Mouse (Mus musculus): ENCODE measurements at regions not wholly inside any gene's neighbourhood (a gene's known extent, or its start where the extent isn't known, plus 50 kb on each side); places are given as distances from the start of the nearest gene placed in this dataset.

DNA sequence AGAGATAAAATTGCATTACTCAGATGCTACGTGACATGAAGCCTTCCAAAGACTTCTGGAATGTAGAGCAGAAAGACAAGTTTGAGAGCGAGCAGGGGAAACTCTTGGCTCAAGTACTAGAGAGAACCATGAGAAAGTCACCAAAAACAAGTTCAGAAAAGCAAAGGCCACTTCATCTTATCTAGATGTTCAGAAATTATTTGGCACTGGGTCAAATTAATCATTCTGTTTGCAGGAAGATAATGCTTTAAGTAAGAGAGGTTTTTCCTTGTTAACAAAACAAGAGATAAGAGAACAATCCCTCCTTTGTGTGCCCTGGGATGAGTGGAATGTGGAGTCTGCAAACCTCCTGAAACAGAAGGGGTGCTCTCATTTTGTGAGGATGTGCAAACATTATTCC, 565.6 kb upstream of the C030005K15Rik start:
- no peak for DNase-seq (ENCODE audit: low read depth, low spot score)

DNA sequence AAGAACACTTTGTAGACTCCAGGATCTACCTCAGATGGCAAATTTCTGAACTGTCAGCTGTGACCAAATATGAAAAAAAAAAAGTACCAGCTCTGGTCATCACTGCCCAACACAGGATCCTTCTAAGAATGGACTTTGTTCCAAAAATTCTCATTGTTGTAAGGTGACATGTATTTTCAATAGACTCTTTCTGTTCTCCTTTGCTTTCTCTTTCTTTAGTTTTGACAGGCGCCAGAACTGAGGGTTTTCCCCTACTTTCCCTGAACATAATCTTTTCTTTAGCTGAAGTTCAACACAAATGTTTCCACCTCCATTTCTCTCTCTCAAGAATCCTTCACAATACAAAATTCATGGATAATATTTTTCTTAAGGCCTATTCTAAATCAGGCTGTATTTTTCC, 579.1 kb upstream of the C030005K15Rik start:
- no peak for DNase-seq (ENCODE audit: low read depth, low spot score)

DNA sequence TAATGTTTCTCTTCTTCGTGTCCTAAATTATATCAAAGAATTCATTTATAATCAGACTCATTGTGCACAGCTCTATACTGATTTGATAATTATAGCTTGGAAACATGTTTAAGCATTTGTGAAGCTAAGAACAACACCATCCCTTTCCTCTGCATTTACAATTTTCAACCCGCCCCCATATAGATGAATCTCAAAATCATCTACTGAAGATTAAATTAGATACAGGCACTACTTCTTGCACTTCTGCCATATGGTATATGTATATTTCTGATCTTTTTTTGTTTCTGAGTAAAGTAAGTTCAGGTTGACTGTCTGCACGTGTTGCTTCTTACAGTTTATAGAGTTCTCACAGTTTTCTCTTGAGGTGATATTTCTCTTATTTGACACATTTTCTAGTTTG, 583.1 kb upstream of the C030005K15Rik start:
- DNase-seq (ENCODE audit: low read depth, low spot score), result no peak

DNA sequence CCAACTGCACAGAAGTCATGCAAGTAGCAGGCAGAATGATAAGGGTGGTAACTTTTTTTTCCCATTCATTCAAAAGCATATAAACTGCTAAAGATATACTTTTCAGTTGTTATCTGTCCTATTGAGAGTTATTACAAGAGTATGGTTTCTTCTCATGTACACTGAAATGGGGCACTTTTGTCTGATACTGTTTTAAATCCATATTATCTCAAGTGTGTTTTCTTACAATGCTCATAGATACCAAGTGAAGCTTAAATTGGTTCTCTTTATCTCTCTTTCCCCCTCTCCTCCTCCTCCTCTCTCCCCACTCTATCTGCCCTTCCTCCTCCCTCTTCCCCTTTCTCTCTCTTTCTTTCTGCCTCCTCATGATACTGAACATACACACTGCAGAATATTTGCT, 584.8 kb upstream of the C030005K15Rik start:
- no peak for DNase-seq (ENCODE audit: low read depth, low spot score)

DNA sequence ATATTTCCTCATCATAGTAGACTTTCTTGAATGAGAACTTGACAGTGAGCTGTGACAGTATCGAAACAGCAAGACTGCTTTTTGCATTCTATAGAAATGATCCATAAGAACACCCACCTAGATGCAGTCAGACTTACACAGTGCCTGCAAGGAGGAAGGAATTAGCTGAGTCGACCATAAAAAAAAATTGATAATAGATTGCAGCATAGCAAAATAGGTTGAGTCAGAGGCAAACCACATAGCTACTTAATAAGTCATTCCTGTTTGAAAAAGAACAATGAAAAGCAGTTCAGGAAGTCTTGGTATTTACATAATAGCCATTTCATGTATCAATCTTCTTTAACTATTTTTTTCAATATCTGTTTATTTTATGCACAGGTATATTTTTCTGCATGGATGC, 591.9 kb upstream of the C030005K15Rik start:
- DNase-seq (ENCODE audit: low read depth, low spot score), result no peak

DNA sequence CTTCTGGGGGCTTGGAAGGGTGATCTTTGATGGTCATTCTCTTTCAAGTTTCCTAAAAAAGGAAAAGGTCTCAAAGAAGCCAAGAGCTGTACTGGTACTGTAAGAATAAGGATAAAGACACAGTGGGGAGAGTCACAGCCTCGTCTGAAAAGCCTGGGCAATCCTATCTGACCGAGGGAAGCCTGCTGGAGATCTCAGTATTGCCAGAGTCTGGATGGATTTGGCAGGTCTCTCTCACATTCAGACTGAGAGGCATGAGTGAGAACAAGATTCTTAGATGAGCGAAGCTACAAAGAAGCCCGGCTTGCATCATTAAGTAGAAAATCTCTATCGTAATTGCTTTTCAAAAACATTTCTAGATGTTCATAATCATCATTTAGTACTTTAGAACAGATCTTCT, 590.4 kb upstream of the Atp2b1 start:
- DNase-seq (ENCODE audit: low read depth, low spot score), result no peak

DNA sequence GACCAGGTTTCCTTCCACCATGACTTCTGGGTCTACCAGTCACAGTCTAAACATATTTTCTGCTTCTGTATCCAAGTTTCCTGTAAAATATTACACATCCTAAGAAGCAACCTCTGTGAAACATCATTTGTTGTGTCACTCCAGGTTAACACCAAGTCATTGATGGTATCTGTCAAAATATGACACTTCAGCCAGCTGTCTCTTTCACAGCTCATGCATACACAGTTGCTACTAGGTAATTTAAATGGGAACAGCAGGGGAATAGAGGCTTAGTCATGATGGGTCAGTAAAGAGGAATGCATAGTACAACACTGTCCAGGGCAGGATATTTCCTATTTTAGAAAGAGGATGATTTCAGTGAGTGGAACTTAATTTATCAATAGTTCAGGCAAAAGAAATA, 589.6 kb upstream of the Atp2b1 start:
- no peak for DNase-seq (ENCODE audit: low read depth, low spot score)

DNA sequence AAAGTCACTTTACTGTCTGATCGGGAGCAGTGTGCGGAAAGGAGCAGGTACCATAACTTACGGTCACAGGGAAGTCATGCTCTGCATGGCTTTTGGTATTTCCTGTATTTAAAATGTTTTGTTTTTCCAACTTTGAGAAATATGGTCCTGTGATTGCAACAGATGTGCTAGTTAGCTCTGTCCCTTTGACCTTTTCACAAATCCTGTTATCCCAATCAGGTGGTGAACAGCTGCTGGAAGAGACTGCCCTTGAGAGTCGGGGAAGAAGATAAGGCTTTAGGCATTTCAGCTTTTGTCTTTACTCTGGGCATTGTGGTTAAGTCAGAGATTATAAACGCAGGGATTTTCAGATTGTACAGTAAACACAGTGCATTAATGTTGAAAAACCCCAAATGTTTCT, 588.5 kb upstream of the Atp2b1 start:
- no peak for DNase-seq (ENCODE audit: low read depth, low spot score)

DNA sequence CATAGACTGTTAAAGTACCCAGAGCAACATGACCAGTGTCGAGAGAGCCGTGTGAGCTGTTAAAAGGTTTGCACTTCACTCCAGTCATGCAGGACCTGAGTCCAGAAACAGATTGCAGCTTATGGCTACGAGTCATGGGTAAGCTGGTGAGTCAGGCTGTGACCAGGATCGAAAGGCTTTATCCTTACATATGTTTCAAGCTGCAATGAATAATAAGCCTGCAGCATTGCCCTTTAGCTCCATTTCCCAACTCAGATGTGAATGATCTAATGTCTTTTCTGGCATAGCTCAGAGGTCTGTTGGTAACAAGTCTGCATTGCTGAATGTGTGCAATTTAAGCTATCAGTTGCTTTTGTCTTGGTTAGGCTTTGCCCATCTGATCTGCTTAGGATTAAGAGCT, 581.5 kb upstream of the Atp2b1 start:
- no peak for DNase-seq (ENCODE audit: low read depth, low spot score)

DNA sequence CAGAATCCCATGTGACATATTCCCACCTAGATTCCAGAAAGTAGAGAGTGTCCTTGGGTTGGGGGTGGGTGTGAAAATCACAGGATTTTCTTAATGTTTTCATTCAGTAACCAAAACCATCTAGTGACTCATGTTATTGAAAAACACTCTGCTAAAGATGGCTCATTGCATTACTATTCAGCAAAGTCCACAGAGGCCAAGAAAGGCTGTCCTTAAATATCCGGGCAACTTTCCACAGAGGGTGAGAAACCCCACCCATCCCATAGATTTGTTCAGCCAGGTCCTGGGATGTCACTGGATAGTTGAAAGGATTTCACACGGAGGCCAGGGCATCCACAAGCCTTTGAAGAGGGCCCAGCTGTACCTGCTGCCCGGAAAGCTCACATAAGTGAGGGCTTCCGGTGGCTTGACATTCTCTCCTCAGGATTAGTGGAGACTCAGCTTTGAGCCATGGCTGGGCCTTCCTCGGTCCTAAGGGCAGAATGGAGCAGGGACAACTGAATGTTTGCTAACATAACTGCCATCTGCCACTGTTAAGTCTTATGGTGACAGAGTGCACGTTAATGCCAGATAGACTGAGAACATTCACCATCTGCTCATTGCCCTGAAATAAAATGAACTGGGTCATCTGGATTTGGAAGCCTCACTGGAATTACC, 580.7 kb upstream of the Atp2b1 start:
- DNase-seq (ENCODE audit: low read depth, low spot score), result peak; percentile 50

DNA sequence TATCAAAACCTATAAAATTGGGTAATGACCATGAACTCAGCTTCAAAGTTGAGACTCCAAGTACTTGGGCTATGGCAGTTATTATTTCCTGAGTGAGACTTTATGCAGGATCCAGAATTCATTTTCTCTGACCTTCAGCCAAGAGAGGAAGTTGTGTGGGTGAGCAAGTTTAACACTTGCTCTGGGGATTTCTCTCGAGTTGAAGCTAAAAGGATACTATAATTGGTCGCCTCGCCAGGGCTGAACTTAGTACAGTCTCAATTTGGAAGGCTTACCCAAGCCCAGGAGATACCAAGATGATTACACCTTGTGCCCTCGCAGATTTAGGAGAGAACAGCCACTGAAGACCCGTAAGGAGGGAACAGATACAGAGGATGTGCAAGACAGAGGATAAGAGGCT, 570.4 kb upstream of the Atp2b1 start:
- no peak for DNase-seq (ENCODE audit: low read depth, low spot score)

DNA sequence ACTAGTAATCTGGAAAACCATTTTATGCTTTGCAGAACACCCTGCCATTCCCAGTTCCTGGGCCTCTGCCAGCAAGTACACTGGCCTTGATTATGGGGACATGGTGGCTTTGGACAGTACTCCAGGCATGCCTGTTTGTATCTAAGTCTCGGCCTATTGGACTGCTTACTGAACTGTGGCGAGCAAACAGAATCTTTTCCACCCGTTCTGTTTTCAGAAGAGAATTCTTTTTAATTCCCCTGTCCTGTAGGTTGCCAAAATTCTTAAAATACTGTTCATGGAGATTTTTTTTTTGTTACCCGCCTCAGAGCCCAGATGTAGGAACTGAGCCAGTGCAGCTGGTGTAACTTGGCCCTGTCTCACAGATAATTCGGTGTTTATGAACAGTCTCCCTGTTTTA, 564.7 kb upstream of the Atp2b1 start:
- DNase-seq (ENCODE audit: low read depth, low spot score), result no peak

DNA sequence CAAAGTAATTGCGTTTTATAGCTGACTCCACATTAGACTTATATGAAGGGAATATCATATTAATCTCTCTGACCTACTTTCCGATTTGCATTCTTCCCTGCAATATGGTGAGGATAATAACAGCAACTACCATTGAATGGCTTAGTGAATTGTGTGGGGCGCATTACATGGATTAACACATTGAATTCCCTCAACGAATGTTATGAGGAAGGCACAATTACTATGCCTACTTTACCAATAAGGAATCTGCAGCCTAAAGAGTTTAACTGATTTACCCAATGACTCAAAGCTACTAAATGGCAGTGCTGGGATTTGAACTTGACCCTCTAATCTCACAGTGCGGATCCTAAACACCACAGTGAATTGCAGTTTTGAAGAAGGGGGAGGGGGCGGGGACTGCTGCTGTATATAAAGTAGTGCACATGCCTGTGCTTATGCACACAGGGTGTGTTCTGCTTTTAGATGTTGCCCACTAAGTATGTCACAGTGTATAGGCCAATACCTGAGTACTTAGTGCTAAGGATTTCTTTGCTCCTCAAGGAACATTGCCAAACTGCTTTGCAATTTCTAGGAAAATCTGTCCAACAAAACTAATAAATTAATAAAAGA, 563.8 kb upstream of the Atp2b1 start:
- DNase-seq (ENCODE audit: low read depth, low spot score), result no peak

DNA sequence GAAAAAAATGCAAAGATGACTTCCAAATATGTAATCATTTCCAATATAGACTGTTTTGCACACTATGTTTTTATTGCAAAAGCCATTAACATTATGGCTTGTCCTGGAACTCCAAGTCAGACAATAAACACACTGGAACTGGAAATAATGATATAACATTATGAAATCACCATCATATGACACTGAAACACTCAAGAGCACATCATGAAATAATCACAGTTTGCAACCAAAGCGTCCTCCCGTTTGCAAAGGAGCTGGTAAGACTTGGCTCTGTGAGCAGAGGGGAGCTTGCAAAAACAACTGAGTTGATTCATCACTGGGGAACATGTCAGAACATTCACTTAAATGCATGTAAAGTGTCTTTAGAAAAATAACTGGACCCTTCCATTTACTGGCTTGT, 562.1 kb upstream of the Atp2b1 start:
- no peak for DNase-seq (ENCODE audit: low read depth, low spot score)

DNA sequence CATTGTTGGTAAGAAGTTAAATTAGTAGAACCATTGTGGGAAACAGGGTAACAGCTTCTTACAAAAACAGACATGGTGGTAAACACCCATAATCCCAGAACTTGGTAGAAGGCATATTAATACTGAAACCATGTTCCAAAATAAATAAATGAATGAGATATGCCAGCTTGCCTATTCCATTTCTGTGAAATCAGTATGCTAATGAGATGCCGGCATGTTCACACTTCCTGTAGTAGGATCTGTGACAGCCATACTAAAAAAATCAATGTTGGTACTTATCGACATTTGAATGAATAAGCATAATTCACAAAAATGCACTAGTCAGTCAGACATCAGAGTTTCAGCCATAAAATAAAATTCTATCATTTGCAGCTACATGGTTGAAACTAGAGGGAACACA, 559.7 kb upstream of the Atp2b1 start:
- DNase-seq (ENCODE audit: low read depth, low spot score), result no peak

DNA sequence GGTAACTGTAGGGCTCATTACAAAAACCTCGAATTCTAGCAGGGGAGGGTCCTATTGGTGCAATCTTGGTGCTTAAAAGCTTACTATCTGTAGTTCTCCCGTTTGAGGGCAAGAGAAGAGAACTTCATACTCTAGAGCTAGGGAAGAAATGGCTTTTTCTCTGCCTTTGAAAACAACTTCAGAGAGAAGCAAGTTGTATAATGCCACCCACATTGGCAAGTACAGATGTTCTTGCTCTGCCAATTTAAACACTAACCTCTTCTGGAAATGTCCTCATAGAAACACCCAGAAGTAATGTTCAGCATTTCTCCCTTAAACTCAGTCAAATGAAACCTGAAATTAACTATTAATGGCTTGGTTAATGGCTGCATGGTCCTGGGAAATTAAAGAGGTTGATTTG, 549.6 kb upstream of the Atp2b1 start:
- DNase-seq (ENCODE audit: low read depth, low spot score), result no peak

DNA sequence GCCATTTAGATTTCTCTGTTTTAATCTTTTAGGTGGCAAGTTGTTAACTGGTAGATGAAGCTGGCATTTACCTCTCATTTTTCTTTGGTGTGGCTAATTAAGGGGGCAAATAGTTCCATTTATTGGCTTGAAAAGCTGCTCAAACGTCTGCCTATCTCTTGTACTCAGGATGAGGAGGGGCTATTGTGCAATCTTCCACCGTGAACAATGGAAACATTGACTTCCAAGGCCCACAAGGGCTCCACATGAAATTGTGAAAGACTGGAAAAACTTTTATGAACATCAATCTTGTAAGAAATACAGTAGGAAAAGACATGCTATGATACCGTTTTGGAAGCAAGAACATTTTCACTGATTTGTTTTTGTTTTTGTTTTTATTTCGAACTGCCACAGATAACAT, 541.6 kb upstream of the Atp2b1 start:
- no peak for DNase-seq (ENCODE audit: low read depth, low spot score)

DNA sequence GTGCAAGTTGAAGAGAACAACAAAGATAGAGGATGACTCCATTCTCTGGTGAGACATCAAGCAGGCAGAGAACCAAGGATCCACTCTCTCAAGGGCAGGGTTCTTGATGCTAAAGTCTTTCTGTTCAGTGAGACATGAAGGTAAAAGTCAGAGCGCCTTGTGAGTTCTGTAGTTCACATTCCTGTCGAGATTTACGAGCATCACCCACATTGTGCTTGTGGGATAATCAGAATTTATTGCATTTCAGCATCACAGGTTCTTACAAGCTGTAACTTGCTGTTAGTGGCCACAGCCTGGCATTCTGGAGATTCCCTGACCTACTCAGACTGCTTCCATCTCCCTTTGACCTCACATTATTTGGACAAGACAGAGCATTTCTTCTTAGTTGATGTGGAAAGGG, 540.9 kb upstream of the Atp2b1 start:
- no peak for DNase-seq (ENCODE audit: low read depth, low spot score)

DNA sequence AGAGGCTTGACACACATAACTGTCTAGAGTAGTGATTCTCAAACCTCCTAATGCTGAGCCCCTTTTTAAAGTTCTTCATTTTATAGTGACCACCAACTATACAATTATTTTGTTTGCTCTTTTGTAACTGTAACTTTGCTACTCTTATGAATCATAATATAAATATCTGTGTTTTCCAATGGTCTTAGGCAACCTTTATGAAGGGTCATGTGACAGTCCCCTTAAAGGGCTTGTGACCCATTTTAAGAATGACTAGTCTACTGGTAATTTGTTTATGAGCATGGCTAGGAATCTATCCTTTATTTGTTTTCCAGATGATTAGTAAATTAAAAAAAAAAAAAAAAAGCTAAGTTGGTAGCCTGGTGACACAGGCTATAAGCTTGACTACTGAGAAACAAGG, 539.5 kb upstream of the Atp2b1 start:
- no peak for DNase-seq (ENCODE audit: low read depth, low spot score)

DNA sequence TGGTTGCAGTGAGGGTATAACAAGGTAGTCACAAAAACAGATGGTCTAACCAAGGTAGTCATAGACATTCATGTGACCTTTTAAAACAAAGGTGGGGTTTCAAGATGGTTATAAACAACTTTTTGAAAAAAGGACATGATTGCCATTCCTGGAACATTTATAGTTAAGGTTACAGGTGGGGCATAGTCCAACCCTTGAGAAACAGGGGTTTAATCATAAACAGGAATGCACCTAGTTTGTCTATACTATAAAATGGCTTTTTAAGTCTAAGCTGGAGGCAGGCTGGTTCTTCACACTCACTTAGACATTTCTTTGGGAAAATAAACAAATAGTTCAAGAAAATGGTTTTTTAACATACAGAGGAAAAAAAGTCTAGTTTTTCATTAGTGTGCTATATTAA, 525.7 kb upstream of the Atp2b1 start:
- DNase-seq (ENCODE audit: low read depth, low spot score), result no peak

DNA sequence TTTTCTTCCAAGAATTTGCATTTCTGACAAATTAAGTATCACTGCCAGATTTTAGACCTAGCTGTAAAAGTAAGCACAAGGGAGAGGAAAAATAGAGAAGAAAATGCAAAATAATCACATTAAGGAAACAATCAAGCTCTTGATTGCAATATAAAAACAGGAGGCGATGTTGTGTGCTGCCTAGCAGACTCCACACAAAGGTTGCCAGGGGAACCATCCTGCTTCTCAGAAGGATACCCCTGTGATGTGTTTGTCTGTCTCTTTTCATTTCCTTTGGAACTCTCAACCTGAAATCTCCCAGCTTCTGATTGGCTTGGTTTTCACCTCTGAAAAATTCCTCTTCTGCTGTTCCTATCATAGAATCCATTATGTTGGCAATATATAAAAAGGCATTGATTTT, 514.3 kb upstream of the Atp2b1 start:
- no peak for DNase-seq (ENCODE audit: low read depth, low spot score)

DNA sequence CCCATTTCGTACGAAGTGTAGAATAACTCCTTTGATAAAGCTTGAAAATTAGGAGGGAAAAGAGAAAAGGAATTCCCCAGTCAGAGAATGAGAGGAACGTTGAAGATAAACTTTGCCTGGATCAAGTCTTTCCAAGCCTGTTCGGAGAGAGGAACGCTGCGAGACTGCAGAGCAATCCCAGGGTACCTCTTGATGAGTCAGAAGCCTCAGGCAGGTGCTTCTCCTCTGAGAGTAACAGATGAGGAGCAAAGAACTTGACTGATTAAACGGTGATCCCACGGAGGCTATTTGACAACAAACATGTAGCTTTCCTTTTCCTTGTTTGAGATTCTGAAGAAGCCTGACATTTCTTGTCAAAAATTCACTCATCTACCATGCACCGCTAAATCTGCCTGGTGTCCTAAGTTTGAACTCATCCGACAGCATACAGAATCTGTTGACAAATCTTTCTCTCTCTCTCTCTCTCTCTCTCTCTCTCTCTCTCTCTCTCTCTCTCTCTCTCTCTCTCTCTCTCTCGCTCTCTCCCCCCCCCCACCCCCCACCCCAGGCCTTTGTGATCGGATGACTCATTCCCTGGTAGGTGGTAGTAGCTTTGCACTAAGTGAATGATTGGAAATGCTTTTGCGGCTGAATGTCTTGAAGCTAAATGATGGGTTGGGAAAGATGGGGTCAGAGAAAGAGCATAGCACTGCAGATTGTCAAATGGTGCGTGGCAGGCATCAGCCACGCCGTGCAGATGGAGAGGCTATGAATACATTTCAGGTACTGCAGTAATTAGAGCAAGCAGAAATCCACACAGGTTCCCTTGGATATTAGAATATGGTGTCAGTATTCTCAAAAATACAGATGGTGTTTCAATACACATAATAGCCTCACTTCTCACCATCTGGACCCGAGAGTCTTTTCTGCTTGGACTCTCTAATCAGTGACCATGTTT, 496.1 kb upstream of the Atp2b1 start:
- DNase-seq (ENCODE audit: low read depth, low spot score), result no peak

DNA sequence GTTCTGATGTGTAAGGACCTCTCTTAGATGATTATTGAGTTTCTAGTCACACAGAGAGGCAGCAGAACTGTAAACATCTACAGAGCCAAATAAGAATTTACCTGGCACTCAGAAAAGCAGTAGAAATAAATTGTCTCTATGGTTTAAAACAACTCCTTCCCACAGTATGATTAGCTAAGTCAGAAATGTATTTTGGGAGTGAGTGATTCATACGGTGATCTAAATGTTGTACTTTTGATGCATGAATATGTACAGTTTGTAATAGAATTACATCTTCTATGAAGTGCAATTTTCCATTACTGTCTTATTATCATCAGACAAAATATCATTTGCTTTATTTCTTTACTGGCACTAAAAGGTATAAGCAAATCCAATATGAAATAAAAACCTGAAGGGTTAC, 489.8 kb upstream of the Atp2b1 start:
- no peak for DNase-seq (ENCODE audit: low read depth, low spot score)

Data from retina, postnatal 7 days (tissue).